Mouse (Mus musculus) myocyte (in vitro differentiated cells): Measurements from ENCODE around the gene Agap1.

Experiments
- CEBPB ChIP-seq: IDR thresholded peaks from 2 replicates; pipeline ENCODE4 v1.6.1; 2011; ENCODE audit warnings: mild to moderate bottlenecking, moderate library complexity; ENCODE audit not compliant: poor library complexity, insufficient read depth, severe bottlenecking
- E2F4 ChIP-seq: IDR thresholded peaks from one replicate; pipeline ENCODE4 v1.6.1; 2011; ENCODE audit warnings: mild to moderate bottlenecking, control low read depth, moderate library complexity; ENCODE audit not compliant: insufficient read depth
- MAX ChIP-seq: IDR thresholded peaks from one replicate; pipeline ENCODE4 v1.6.1; 2011; ENCODE audit warnings: low read depth, mild to moderate bottlenecking, control low read depth
- POLR2A ChIP-seq: IDR thresholded peaks from one replicate; pipeline ENCODE4 v1.6.1; 2011; ENCODE audit warnings: low read depth, mild to moderate bottlenecking, control low read depth, moderate library complexity; ENCODE audit not compliant: insufficient read length
- POLR2AphosphoS2 ChIP-seq: IDR thresholded peaks from one replicate; pipeline ENCODE4 v1.6.1; 2011; ENCODE audit warnings: low read depth, control low read depth; ENCODE audit not compliant: insufficient read length
- REST ChIP-seq: IDR thresholded peaks from one replicate; pipeline ENCODE4 v1.6.1; 2011; ENCODE audit warnings: mild to moderate bottlenecking, control low read depth, moderate library complexity; ENCODE audit not compliant: insufficient read depth, insufficient read length
- SRF ChIP-seq: IDR thresholded peaks from one replicate; pipeline ENCODE4 v1.6.1; 2011; ENCODE audit warnings: low read depth; ENCODE audit not compliant: control insufficient read depth, insufficient read length
- TCF12 ChIP-seq: IDR thresholded peaks from one replicate; pipeline ENCODE4 v1.6.1; 2011; ENCODE audit warnings: mild to moderate bottlenecking, control low read depth; ENCODE audit not compliant: poor library complexity, insufficient read depth, severe bottlenecking
- TCF3 ChIP-seq: IDR thresholded peaks from one replicate; pipeline ENCODE4 v1.6.1; 2011; ENCODE audit warnings: low read depth, control low read depth; ENCODE audit not compliant: insufficient read length
- USF1 ChIP-seq: IDR thresholded peaks from one replicate; pipeline ENCODE4 v1.6.1; 2011; ENCODE audit warnings: low read depth, mild to moderate bottlenecking, control low read depth, moderate library complexity

DNA sequence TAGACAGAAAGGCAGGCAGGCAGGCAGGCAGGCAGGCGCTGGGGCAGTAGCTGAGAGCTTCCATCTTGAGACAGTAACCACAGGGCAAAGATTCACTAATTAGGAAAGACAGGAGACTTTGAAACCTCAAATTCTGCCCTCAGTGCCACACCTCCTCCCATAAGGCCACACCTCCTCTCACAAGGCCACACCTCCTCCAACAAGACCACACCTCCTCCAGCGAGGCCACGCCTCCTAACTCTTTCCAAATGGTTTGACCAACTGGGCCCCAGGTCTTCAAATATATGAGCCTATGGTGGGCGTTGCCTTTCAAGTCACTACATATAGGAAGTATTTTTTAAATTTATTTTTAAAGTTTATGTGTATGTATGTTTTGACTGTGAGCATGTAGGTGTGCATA is 446.8 kb downstream of the Agap1 start:
- TF ChIP-seq POLR2A: no peak
- no peak for TF ChIP-seq CEBPB
- no peak for TF ChIP-seq POLR2AphosphoS2
- TF ChIP-seq USF1: no peak
- TF ChIP-seq REST: no peak
- no peak for TF ChIP-seq TCF3
- no peak for TF ChIP-seq SRF
- no peak for TF ChIP-seq MAX
- no peak for TF ChIP-seq E2F4
- TF ChIP-seq TCF12: no peak
